Mouse (Mus musculus): ENCODE measurements around the gene Selenbp2.

- TF ChIP-seq POLR2A (IDR thresholded peaks at IDR 0.05; ENCODE audit: low read depth, low read length) (no peak), CTCF (IDR thresholded peaks at IDR 0.05; ENCODE audit: extremely low read depth, insufficient read depth, insufficient read length, insufficient replicate concordance) (no peak)
Measured at GRCm38 (mm10) chr3:94680783-94681182, 12.6 kb upstream of the Selenbp2 start.
